Mouse (Mus musculus) retina, postnatal 7 days (tissue): ENCODE measurements at regions not wholly inside any gene's neighbourhood (a gene's known extent, or its start where the extent isn't known, plus 50 kb on each side); places are given as distances from the start of the nearest gene placed in this dataset.
"Not testable (repeated sequence)": the region's sequence is repeated elsewhere in the genome, so short reads cannot be mapped to it uniquely, and the experiment has no call there.

Source experiments
- DNase-seq: peaks from one replicate; pipeline ENCODE4 v3.0.0-alpha.2; 2012; ENCODE audit warnings: low read depth, low spot score

DNA sequence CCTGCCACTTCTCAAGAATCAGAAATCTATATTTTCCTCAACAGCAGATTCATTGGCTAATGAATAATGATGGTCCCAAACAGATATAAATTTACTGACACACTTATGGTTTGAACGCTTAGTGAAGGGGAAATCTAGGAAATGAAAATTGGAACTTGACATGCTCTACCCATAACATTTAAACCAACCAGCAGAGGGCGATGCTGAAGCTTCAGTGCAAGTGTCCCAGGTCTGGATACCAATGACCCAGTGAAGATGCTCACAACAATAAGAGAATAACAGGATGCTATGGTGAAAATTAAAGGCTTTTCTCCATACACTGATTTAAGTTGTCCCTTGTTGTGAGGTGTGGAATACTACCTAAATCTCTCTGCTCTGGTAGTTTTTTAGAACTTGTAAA lies 236.0 kb upstream of the Rorb start:
- DNase-seq = peak; percentile 8

DNA sequence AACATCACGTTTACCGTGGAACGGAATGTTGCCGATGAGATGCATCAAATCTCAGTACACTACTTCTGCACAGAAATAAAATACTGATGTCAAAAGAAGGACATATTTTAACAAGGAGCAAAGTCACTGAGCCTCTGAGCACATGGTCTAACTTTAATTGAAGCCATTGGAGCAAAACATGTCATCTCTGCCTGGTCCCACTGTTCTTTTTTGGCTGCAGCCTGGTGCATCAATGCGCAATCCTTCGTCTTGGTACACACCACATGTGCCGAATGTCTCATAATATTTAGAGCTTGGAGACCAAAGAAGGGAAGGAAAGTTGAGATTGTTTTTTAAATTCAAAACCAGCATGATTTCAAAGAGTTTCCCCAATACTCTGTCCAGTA lies 233.4 kb upstream of the Rorb start:
- DNase-seq = no peak

DNA sequence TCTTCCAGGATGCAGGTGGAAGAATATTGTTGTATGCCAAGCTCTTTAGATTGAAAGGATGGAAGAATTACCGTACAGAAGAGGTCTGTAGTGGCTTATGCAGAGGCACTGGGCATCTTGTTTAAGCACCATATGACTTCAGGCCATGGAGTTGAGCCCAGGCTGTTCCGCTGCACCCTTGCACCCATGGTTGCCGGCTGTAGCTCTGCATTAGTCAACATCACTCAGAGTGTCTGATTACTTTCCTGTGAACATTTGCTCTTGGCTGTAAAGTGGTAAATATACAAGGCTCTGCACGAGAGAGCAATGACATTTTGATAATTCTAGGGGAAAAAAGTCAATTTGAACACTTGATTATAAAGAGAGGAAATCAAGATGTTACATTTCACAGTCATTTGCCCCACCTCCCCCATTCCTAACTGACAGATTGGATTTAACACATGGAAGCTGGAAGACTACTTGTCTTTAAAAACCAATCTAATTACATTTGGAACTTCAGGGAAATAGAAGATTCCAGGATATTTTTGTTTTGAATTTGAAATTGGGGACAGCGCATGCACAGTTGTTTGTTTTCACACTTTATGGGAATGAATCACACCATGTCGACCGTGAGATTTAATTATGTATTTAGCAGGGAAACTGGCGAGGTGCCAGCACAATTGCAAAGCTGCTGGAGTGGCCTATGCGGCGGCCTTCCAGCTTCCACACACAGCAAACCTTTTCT lies 232.9 kb upstream of the Rorb start:
- peak; percentile 67 for DNase-seq

DNA sequence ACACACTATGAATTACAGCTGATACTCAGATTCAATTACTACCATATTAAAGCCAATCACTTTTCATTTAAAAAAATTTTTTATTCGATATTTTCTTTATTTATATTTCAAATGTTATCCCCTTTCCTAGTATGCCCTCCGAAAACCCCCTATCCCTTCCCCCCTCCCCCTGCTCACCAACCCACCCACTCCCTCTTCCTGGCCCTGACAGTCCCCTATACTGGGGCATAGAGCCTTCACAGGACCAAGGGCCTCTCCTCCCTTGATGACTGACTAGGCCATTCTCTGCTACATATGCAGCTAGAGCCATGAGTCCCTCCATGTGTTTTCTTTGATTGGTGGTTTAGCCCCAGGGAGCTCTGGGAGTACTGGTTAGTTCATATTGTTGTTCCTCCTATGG lies 196.1 kb upstream of the Rorb start:
- DNase-seq = not testable (repeated sequence)

DNA sequence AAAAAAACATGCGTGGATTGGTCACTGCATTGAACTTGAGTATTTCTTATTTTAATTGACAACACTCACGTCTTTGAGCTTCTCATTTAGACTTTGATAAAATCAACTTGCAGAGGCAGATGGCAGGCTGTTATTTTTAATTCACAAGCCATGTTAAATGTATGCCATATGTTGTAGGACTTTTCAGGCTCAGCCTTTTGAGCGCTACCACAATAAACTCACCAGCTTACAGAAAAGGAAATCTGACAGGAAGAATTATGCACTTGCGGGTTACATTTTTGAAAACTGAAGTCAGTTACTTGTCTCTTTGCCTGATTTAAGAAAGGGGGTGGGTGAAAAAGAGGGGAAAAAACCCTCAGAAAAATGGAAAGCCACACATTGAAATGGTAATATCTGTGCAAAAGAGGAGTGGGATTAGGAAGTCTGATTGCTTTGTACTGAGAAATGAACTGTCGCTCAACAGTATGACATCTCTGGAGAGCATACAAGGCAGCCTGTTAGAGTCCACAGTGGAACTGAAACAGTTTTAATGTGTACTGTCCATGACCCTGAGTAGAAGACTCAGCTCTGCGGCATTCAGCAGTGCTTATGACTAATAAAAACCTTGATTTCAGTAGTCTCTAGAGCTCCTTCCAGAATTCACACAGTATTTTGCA lies 195.6 kb upstream of the Rorb start:
- no peak for DNase-seq

DNA sequence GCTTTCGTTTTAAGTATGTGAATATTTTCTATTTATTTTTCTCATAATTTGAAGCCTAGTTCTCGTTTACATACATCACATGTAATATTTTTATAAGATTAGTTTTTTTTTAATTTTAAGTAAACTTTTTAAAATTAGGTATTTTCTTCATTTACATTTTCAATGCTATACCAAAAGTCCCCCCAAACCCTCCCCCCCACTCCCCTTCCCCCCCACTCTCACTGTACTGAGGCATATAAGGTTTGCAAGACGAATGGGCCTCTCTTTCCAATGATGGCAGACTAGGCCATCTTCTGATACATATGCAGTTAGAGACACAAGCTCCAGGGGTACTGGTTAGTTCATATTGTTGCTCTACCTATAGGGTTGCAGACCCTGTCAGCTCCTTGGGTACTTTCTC lies 174.9 kb upstream of the Rorb start:
- not testable (repeated sequence) for DNase-seq

DNA sequence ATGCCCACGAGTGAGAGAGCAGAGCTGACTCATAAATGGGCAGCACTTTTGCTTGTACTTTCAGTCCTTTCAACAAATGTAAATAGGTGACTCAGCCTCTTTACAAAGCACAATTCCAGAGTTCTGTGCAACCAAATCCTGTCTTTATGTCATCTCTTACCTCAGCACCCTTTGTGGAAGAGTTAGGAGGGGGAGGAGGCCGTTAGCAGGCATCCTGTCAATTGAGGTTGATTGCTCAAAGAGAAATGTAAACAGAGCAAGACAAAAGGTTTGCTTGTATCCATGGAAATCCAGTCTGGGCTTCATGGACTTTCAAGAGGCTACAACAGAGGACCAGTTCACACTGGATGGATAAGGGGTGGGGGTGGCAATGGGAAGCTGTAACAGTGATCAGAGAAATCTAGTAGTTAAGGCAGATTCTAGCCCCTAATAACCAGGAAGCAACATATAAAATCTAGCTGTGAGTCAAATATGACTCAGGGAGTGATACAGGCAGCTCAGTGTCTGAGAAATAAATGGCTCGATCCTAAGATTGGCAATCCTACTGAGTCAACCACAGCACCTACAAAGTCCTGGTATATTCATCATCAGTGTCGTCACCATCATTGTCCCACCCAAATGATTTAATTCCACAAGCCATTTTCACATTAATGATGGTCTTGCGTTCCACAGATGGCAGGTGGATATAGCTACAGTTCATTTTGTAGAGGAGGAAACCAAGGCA lies 136.0 kb upstream of the Rorb start:
- no peak for DNase-seq

DNA sequence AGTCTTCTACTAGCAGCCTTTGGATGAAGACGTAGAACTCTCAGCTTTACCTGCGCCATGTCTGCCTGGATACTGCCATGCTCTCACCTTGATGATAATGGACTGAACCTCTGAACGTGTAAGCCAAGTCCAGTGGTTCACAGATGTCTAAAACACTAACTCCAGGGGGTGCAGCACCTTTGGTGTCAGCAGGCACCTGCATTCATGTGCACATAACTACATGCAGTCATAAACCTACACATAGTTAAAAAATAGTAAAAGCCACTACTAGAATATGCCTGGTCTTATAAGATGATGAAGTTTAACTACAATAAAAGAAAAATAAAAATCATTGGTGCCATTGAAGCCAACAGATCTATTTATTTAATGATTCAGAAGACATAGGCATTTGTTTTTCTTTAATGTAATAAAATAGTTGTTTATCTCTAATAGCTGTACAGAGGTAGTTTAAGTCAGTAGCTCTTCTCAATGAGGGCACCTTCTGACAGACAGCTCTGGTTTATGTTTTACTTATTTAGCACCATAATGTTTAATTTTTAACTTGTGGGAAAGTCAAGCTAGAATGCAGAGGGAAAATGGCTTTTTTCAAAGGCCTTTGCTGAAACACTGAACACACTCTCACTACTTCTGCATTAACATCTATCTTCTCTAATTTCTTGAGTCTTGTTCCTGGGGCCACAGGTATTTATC lies 118.5 kb upstream of the Rorb start:
- DNase-seq = no peak

DNA sequence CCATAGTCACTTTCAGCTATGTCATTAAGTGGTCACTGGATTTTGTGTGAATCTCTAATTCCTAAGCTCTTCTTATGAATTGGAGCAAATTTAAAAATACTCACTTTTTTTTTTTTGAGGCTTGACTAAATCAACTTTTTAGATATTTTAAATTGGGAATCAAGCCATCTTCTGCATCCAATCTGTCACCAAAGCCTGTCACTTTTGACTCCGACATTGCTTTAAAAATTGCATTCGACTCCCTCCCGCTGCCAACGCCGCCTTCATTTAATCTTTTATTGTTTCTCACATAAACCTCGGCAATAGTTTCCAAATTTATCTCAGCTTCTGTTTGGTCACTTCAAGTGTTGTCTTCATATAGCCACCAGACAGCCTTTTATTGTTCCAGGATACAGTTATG lies 109.8 kb upstream of the Rorb start:
- DNase-seq = no peak

DNA sequence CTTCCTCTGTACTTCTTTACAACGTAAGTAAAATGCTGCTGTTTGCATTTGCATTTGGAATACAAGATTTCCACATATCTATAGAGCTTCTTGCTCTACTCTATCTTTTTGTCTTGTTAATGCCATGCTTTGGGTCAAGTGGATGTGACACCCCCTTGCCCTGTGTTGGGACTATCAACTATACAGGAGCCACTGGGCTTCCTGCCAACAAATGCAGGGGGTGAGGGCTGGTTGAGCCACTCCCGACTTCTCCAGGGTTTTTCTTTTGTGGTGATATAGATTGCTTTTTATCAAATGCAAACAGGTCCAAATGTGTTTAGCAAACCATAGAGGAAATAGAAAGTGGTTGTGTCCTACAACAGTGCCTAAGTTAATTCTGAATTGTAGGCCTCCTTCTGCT lies 108.4 kb upstream of the Rorb start:
- DNase-seq = no peak

DNA sequence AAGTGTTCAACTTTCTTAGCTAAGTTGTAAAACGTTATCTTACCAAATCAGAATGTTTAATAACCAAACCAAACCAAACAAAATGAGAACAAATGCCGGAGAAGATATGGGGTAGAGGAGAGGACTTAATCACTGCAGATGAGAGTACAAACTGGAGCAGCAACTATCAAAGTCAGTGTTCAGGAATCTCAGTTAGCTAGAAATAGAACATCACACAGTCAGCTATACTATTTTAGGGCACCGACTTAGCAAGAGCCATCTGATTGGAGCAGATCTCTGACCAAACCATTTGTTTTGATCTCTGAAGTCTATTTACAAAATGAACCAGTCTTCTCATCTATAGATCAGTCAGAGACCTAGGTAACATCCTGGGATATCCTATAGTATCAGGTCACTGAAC lies 107.7 kb upstream of the Rorb start:
- DNase-seq = no peak

DNA sequence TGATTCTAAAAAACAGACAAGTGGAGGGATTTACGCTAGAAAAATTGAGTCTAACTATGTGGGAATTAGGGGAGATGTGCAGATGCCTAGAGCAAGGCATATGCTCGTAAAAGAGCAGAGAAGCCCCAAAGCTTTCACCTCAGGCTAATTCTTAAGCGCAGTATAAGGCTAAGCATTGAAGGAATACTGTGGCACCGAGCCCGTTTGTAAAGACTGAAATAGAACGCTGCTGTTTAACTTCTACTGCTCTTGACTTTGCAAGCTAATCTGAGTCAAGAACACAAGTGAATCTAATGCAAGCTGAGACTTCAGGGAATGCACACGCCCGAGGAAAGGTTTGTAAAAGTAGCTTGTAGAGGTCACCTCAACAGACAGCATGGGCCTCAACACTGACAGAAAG lies 88.5 kb upstream of the Rorb start:
- DNase-seq = no peak

DNA sequence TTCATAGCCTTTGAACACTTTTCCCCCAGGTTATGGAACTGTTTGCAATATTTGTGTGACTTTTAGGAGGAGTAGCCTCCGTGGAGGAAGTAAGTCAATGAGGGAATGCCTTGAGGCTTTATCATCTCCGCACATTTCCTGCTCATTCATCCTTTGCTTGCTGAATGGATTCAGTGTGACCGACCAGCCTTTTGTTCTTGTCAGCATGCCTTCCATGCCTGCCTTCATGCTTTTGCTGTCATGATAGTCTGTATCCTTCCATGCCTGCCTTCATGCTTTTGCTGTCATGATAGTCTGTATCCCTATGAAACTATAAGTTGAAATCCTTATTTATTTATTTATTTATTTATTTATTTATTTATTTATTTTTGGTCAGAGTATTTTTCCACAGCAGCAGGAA lies 87.8 kb upstream of the Rorb start:
- no peak for DNase-seq

DNA sequence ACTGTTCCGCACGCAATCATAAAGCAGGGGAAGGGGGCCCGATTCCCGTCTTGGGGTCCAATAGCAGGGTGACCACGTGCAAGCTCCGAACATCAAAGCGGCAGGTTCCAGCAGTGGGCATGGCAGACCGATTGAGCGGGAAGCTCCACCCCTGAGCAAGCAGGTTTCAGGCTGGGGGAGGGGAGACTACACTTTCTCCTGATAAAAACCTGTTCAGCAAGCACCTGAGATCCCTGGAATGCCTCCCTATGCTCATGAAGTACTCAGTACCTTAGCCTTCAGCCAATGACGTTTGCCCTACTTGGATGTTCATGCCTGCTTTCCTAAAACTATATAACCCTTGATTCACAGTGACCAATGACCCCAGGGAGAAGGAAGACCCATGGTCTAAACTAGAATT lies 83.7 kb upstream of the Rorb start:
- no peak for DNase-seq

DNA sequence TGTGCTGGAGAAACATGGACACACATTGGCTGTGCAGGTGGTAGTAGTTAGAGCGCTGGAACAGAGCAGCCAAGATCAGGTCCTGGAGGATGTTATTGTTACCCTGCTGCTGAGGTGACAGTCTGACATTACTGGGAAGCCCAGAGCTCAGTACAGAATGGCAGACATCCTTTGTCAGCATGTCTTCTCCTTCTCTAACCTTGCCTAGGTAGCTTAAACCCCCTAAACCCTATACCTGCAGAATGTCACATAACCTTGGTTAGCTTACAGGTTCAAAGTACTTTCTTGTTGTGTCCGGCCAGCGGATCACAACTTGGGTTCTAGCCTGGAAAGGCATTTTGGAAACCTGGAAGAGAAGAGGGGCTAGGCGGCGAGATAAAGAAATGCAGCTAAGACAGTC lies 83.3 kb upstream of the Rorb start:
- no peak for DNase-seq

DNA sequence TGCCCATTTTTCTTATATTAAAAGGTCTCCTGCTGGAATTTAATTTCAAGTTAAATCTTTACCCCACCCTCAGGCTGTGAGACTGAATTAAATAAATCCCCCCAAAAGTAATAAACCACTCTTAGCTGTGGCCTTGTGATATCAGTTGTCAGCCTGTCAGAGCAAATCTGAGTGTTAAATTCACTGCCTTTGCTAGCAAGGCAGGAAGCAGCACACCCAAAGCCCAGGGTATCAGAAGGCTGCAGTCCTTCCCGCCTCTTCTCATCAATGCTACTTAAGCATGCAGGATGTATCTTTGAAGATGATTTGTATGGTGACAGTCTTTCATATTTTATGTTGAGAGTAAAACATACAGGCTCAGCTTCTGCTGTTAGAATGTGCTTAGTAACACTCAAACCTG lies 61.8 kb upstream of the Rorb start:
- no peak for DNase-seq

DNA sequence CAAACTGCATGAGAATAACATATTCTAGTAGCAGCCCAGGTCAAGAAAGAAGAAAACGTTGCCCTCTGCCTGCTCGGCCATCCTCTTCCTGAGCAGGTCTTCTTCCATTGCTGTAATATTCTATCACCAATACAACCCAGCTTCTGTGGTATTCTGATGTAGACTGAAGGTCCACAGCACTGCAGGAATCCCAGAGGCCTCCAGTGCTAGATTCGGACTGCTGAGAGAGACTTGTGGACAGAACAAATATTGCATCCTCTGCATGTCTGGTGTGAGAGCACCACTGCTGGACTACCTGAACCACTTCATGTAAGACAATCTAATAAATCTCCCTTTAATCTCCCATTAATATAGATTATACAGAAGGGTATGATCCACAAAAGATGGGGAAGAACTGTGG lies 59.8 kb upstream of the Rorb start:
- DNase-seq = no peak
